Mouse (Mus musculus) cerebral cortex, adult 2 months (tissue): ENCODE results near the gene Gm20914.

Experiments used
- WGBS: fragments of 180-500 bp; shearing (Covaris S2); methylation state at CpG from one replicate; pipeline ENCODE4 v1.1.7; 2018; 5-methylcytosine and 5-hydroxymethylcytosine counted together

The Gm20914 gene

GRCm38 (mm10) chrY:5725678-5726077 is at the start of gene Gm20914:
TSS of gene Gm20914 (plus strand) at chrY:5725978.
- 43% methylated on average over 1 of the region's 4 CpGs for WGBS
